Mouse (Mus musculus): ENCODE measurements around the gene Tbc1d19.

DNA sequence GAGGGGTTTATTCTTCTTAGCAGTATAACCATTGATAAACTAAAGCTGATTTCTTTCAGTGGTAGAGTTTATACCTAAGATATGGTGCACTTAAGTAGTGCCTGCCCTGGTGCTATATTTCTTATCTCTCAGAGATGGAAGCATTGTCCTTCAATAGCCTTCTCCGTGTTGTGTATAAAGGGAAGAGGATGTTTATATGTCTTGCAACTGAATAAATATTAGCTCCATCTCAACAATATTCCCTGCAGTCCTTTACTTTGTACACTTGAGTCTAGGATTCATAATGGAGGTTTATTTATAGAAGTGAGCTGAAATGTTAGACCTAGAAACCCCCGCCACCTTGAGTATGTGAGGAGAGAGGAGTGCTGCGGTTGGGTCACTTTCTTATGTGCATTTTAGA is 93.4 kb downstream of the Tbc1d19 start:
- TF ChIP-seq CTCF (IDR thresholded peaks at IDR 0.05; ENCODE audit: low read depth, low read length) (no peak), GATA1 (IDR thresholded peaks at IDR 0.05; ENCODE audit: borderline replicate concordance, low read length) (no peak)
